Mouse (Mus musculus): ENCODE measurements around the gene Ptpre. TPM values are rescaled to one million over a fixed set of nuclear protein-coding genes. Genes with fewer than 3 reads are reported as not detected.

The Ptpre gene
- polyA plus RNA-seq, 1 experiment from 2014 or later, result 6.9 TPM

- H3K9me3 ChIP-seq (ENCODE audit: control insufficient read depth, low read length), result no peaks in the 10 kb centered on the region
- H3K4me1 ChIP-seq (replicated peaks; ENCODE audit: control insufficient read depth, insufficient read depth, low read length), result no peaks in the 10 kb centered on the region
- H3K4me2 ChIP-seq (replicated peaks), result no peak overlapping the region
- WGBS, result 89% methylated on average over 5 of the region's 5 CpGs
- ATAC-seq (ENCODE audit: low FRiP score) (no peak), DNase-seq (ENCODE audit: low spot score) (no peak)
- no peak overlapping the region for H3K4me3 ChIP-seq (replicated peaks; ENCODE audit: low read length)
- no peaks in the 10 kb centered on the region for H3K27me3 ChIP-seq (ENCODE audit: control insufficient read depth, insufficient read depth, low read length)
- H3K36me3 ChIP-seq (replicated peaks; ENCODE audit: control insufficient read depth, insufficient read depth), result no peaks in the 10 kb centered on the region
- H3K27ac ChIP-seq, result no peak overlapping the region
- no peak overlapping the region for H3K9ac ChIP-seq
These were observed 197.1 kb downstream of the Ptpre start for GRCm38 (mm10) chr7:135734379-135734778.

DNA sequence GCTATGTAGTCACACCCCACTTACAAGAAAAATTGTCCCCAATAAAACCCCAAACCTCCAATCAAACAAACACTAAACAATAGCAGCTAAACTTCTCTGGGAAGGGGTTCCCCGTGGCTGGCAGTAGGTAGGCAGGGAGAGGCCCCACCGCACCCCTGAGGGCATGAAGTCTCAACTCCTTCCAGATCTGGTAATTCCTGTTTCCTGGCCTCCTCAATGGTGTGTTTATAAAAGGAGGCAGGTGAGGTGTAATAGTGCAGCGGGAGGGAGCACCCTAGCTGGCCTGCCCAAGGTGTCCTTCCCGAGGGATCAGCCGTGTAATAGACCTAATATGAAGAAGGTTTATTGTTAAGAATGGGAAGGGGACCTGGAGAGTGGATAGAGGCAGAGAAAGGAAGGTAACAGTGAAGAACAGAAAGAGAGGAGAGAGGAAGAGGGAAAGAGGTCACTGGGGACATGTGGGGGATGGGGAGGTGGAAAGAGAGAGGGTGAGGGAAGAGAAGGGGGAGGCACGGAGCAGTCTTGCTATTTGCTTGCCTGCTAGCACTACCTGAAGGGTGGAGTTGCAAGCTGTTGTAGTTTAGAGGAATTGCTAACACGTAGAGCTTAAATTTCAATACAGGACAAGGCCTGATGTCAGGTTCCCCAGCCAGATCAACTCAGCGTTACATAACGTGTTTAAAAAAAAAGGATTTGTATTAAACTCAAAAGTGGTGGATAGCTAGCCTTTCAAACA lies 197.8 kb downstream of the Ptpre start:
- Histone ChIP-seq H3K9me3 (ENCODE audit: control insufficient read depth, low read length) (no peaks in the 10 kb centered on the region), H3K4me1 (replicated peaks; ENCODE audit: control insufficient read depth, insufficient read depth, low read length) (no peaks in the 10 kb centered on the region), H3K27me3 (ENCODE audit: control insufficient read depth, insufficient read depth, low read length) (no peaks in the 10 kb centered on the region), H3K4me3 (replicated peaks; ENCODE audit: low read length) (no peak overlapping the region), H3K36me3 (replicated peaks; ENCODE audit: control insufficient read depth, insufficient read depth) (no peaks in the 10 kb centered on the region), H3K4me2 (replicated peaks) (peak overlapping the region; percentile 48; the same call in 1 of the 2 replicates), H3K9ac (no peak overlapping the region), H3K27ac (no peak overlapping the region)
- DNase-seq (ENCODE audit: low spot score) (no peak), ATAC-seq (ENCODE audit: low FRiP score) (no peak)
- WGBS, result 86% methylated on average over 9 of the region's 9 CpGs

MicroRNAs encoded within 50 kb of the gene (microRNA counts, 519-probe panel; counts per million panel counts)
- microRNA mmu-miR-1962, result not detected

Small RNA genes lying within 50 kb of the gene (microRNA-seq; reads per million reads assigned to microRNA genes)
- not detected for gene Mir1962

Other genes starting within 250 kb of the Ptpre start
- gene Foxi2, start 127.2 kb upstream of the Ptpre start, polyA plus RNA-seq (2014; fragmentation: Nextera tagmentation; extraction: Ambion mirVana), result not detected in 2 replicates
- gene Clrn3, start 8.8 kb upstream of the Ptpre start, polyA plus RNA-seq (2014; fragmentation: Nextera tagmentation; extraction: Ambion mirVana), result not detected in 2 replicates
- gene Mki67, start 178.9 kb downstream of the Ptpre start, polyA plus RNA-seq (2014; fragmentation: Nextera tagmentation; extraction: Ambion mirVana), result 7.2 and 9.4 TPM in 2 replicates

Data from hindbrain, embryonic 14.5 days (tissue).